Mouse (Mus musculus) spleen, adult 18-20 months (tissue): ENCODE results near the gene Etfb.
"Not testable (repeated sequence)": the region's sequence is repeated elsewhere in the genome, so short reads cannot be mapped to it uniquely, and the experiment has no call there.

Experiments
- DNase-seq, 2 experiments: peaks; one replicate each; pipeline ENCODE4 v3.0.0; 2022; ENCODE audit warnings: mixed read lengths in 2 of 2

Etfb gene

GRCm38 (mm10) chr7:43443917-43444293 lies at the start of gene Etfb, which contains the start of gene Gm45233:
TSS of gene Etfb (plus strand) at chr7:43444083.
TSS of gene Gm45233 (plus strand) at chr7:43444128.
- peak; percentile 84 to 87 for DNase-seq

- DNase-seq = no peak
Observed at GRCm38 (mm10) chr7:43399501-43399900, 44.4 kb upstream of the Etfb start.

GRCm38 (mm10) chr7:43402718-43403117 lies 41.2 kb upstream of the Etfb start:
- DNase-seq = no peak

GRCm38 (mm10) chr7:43407573-43407972 lies 36.3 kb upstream of the Etfb start:
- no peak for DNase-seq

- peak; percentile 45 to 54 for DNase-seq
Observed at GRCm38 (mm10) chr7:43408131-43408553, 35.7 kb upstream of the Etfb start, which contains the start of gene Siglecg. TSS of gene Siglecg (plus strand) at chr7:43408204.

GRCm38 (mm10) chr7:43409084-43409483 lies 34.8 kb upstream of the Etfb start:
- no peak for DNase-seq

- DNase-seq = not testable (repeated sequence)
Observed at GRCm38 (mm10) chr7:43411724-43412123, 32.2 kb upstream of the Etfb start.

GRCm38 (mm10) chr7:43417298-43417697 lies 26.6 kb upstream of the Etfb start:
- no peak for DNase-seq

- DNase-seq = peak; percentile 64 to 89
Observed at GRCm38 (mm10) chr7:43422995-43423617, 20.8 kb upstream of the Etfb start.

GRCm38 (mm10) chr7:43423991-43424625 lies 19.8 kb upstream of the Etfb start:
- DNase-seq = no peak

- no peak for DNase-seq
Observed at GRCm38 (mm10) chr7:43427406-43427805, 16.5 kb upstream of the Etfb start, which contains the start of gene Lim2. TSS of gene Lim2 (plus strand) at chr7:43427670.

GRCm38 (mm10) chr7:43429500-43429899 lies 14.4 kb upstream of the Etfb start:
- DNase-seq = no peak

GRCm38 (mm10) chr7:43432891-43433290 lies 11.0 kb upstream of the Etfb start:
- DNase-seq = no peak

GRCm38 (mm10) chr7:43434676-43435075 lies 9.2 kb upstream of the Etfb start:
- DNase-seq = no peak

GRCm38 (mm10) chr7:43436341-43437255 lies 7.3 kb upstream of the Etfb start, which contains the start of gene Nkg7:
TSS of gene Nkg7 (plus strand) at chr7:43437073.
- DNase-seq = no peak

GRCm38 (mm10) chr7:43438611-43439010 lies 5.3 kb upstream of the Etfb start:
- no peak for DNase-seq

- no peak for DNase-seq
Observed at GRCm38 (mm10) chr7:43440482-43440881, 3.4 kb upstream of the Etfb start, which contains the start of gene Cldnd2. TSS of gene Cldnd2 (plus strand) at chr7:43440782.

GRCm38 (mm10) chr7:43441071-43441470 lies 2.8 kb upstream of the Etfb start:
- no peak for DNase-seq

- DNase-seq = no peak
Observed at GRCm38 (mm10) chr7:43442684-43443083, 1.2 kb upstream of the Etfb start.

GRCm38 (mm10) chr7:43443126-43443916 lies 562 bp upstream of the Etfb start:
- DNase-seq = peak; percentile 73 to 76

- no peak for DNase-seq
Observed at GRCm38 (mm10) chr7:43447801-43448200, 3.9 kb downstream of the Etfb start.

GRCm38 (mm10) chr7:43448246-43448645 lies 4.4 kb downstream of the Etfb start:
- no peak for DNase-seq
